Mouse (Mus musculus) bone marrow, adult 2 months (tissue): ENCODE results near the gene Ndrg3.

Experiments used
- CTCF ChIP-seq: fragments of 200-500 bp; IDR thresholded peaks from 2 replicates; pipeline ENCODE4 v1.5.1; 2011; ENCODE audit warnings: low read length, control low read depth; ENCODE audit not compliant: control insufficient read depth, insufficient read depth
- POLR2A ChIP-seq: fragments of 200-500 bp; IDR thresholded peaks from 2 replicates; pipeline ENCODE4 v1.6.1; 2011; ENCODE audit warnings: low read depth, mild to moderate bottlenecking, control low read depth, low read length, borderline replicate concordance; ENCODE audit not compliant: control insufficient read depth

- TF ChIP-seq CTCF (peak; percentile 91), POLR2A (no peak)
Measured at GRCm38 (mm10) chr2:157030804-157031203, 38.9 kb upstream of the Ndrg3 start.
